Mouse (Mus musculus): ENCODE measurements at regions not wholly inside any gene's neighbourhood (a gene's known extent, or its start where the extent isn't known, plus 50 kb on each side); places are given as distances from the start of the nearest gene placed in this dataset.

DNA sequence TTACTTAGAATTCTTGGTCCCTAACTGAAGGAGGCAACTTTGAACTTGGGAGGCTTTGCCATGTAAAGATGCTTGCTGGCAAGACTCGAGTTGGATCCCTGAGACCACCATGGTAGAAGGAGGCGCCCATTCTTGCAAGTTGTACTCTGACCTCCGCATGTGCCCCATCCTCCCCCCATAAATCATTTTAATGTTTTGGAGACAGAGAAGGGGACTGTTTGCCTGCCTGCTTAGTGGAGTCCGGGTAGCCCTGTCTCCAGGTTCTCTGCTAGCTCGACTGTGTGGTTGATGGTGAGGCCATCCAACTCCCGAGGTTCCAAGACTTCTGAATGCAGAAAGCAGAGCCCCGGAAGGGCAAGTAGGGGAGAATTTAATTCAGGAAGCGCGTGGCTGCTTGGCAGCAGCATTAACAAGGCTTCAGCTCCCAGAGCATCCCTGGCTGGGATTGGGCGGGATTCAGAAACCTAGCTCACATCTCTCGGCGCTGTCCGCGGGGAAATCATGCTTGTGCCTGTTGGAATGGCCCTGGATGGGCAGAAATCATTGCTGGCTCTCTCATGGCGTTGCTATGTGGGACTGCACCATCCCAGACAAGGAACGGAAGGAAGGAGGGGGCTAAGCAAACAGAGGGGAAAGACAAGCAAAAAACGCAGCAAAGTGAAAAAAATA, 202.8 kb upstream of the Zfp64 start:
- Histone ChIP-seq H3K4me1 (peaks cover 21% of the 10 kb centered on the region), H3K9ac (no peak overlapping the region), H3K36me3 (no peaks in the 10 kb centered on the region), H3K27me3 (peaks cover 3% of the 10 kb centered on the region; the same call in 1 of the 2 replicates), H3K27ac (no peak overlapping the region), H3K9me3 (no peaks in the 10 kb centered on the region), H3K4me2 (replicated peaks) (no peak overlapping the region; the same call in 1 of the 2 replicates), H3K4me3 (no peak overlapping the region)
- no peak for ATAC-seq (ENCODE audit: insufficient number of reproducible peaks, insufficient read depth, low FRiP score, low TSS enrichment)
- WGBS: 56% methylated on average over 17 of the region's 17 CpGs

DNA sequence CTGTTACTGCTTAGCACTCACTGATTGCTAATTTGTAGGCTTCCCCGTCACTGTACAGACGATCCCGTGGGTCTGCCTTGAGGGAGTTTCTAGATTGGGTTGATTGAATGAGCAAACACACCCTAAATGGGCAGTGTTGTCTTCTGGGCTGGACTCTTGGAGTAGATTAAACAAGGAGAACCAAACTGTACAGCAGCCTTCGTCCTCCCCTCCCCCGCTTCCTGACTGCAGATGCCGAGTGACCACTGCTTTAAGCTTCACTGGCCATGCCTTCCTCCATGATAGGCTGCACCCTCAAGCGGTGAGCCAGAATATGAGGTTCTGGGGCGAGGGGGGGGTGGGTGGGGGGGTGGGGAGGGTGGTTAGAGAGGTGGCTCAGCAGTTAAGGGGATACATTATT, 201.5 kb upstream of the Zfp64 start:
- H3K9me3 ChIP-seq: no peaks in the 10 kb centered on the region
- no peak overlapping the region for H3K9ac ChIP-seq
- no peak for ATAC-seq (ENCODE audit: insufficient number of reproducible peaks, insufficient read depth, low FRiP score, low TSS enrichment)
- H3K4me2 ChIP-seq (replicated peaks): no peak overlapping the region
- no peak overlapping the region for H3K27ac ChIP-seq
- H3K27me3 ChIP-seq: peaks cover 3% of the 10 kb centered on the region; the same call in 1 of the 2 replicates
- H3K4me3 ChIP-seq: no peak overlapping the region
- H3K4me1 ChIP-seq: peaks cover 21% of the 10 kb centered on the region
- 41% methylated on average over 8 of the region's 8 CpGs for WGBS
- H3K36me3 ChIP-seq: no peaks in the 10 kb centered on the region

DNA sequence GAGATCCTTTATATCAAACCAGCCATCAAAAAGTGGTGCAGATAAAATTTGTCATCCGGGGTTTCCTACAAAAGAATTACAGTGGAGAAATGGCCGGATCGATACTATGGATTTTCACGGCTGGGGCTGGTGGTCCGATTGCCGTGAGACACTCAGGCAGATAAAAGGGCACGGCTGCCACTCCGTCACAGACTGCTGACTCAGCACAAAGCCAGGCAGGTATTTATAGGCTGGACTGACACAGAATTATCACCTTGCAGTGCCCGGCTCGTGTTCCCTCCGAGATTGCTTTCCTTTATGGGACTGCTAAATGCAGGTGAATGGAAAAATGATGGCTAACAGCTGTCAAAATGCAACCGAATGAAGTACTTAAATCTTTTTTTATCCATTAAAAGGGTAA, 199.5 kb upstream of the Zfp64 start:
- no peaks in the 10 kb centered on the region for H3K9me3 ChIP-seq
- no peak overlapping the region for H3K27ac ChIP-seq
- H3K4me1 ChIP-seq: peaks cover 21% of the 10 kb centered on the region
- ATAC-seq (ENCODE audit: insufficient number of reproducible peaks, insufficient read depth, low FRiP score, low TSS enrichment): no peak
- no peaks in the 10 kb centered on the region for H3K36me3 ChIP-seq
- no peak overlapping the region for H3K4me3 ChIP-seq
- peaks cover 3% of the 10 kb centered on the region; the same call in 1 of the 2 replicates for H3K27me3 ChIP-seq
- H3K4me2 ChIP-seq (replicated peaks): no peak overlapping the region
- 82% methylated on average over 12 of the region's 12 CpGs for WGBS
- H3K9ac ChIP-seq: no peak overlapping the region

DNA sequence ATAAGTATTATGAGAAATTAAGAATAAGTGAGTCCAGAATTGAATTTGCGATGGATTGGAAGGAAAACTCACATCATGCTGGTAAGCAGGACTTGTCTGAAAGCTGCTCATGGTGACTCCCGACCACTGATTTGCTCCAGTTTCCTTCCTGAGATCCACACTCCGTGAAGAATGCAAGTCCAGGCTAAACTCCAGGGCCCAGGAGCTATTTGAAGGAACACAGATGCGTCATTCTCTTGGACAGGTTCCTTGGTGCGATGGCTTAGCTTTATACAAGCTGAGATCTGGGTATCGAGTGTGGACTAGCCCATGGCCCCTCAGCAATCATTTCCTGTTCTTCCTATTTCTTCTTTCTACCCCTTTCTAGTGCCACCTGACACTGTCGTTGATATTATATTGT, 192.3 kb upstream of the Zfp64 start:
- Histone ChIP-seq H3K9me3 (no peaks in the 10 kb centered on the region), H3K27ac (no peak overlapping the region), H3K4me2 (replicated peaks) (no peak overlapping the region), H3K27me3 (no peaks in the 10 kb centered on the region), H3K36me3 (no peaks in the 10 kb centered on the region), H3K4me1 (no peaks in the 10 kb centered on the region), H3K9ac (no peak overlapping the region), H3K4me3 (no peak overlapping the region)
- 82% methylated on average over 7 of the region's 7 CpGs for WGBS
- no peak for ATAC-seq (ENCODE audit: insufficient number of reproducible peaks, insufficient read depth, low FRiP score, low TSS enrichment)

DNA sequence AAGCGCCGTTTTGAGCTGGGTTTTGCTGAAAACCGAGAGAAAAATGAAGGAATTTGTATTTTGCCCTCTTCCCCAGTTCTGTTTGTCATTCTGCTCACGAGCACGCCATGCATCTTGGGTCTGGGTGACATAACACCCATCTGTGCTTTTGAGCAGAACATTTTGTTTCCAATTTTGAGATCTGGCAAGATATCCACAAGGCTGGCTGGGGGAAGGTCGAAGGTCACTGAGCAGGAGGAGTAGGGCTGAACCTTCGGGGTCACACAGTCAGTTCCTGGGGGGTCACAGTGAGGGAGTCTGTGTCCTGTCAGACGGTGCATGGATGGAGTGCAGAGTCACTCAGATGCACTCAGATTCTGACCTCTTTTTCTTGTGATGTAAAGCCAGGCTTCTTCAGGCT, 186.8 kb upstream of the Zfp64 start:
- WGBS: 58% methylated on average over 8 of the region's 8 CpGs
- Histone ChIP-seq H3K4me3 (no peak overlapping the region), H3K4me1 (no peaks in the 10 kb centered on the region)

DNA sequence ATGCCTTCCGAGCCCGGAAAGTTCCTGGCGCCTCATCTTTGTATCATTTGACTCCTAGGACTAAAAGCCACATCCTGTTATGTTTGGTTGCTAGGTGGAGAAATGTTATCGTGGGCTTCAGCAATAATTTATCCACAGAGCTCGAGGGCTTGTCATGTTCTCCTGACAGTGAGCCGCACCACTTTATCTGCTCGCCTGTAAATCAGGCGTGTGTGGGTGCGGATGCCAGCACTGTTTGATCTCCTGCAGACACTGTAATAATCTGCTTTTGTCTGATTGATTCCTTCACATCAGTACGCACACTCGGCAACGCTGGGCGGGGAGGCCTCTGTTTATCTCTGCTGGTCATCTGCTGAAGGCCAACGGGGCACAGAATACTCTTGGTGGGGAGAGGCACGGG, 178.5 kb upstream of the Zfp64 start:
- Histone ChIP-seq H3K4me3 (no peak overlapping the region), H3K9me3 (no peaks in the 10 kb centered on the region), H3K4me1 (0 out of 2 replicates have a peak, but pooled peaks cover 6% of the 10 kb centered on the region), H3K4me2 (replicated peaks) (no peak overlapping the region), H3K27me3 (no peaks in the 10 kb centered on the region), H3K9ac (no peak overlapping the region), H3K36me3 (no peaks in the 10 kb centered on the region), H3K27ac (no peak overlapping the region)
- WGBS: 73% methylated on average over 15 of the region's 15 CpGs
- no peak for ATAC-seq (ENCODE audit: insufficient number of reproducible peaks, insufficient read depth, low FRiP score, low TSS enrichment)

More for the DNA sequence above, 186.8 kb upstream of the Zfp64 start:
- H3K36me3 ChIP-seq: no peaks in the 10 kb centered on the region
- H3K27ac ChIP-seq: no peak overlapping the region
- no peaks in the 10 kb centered on the region for H3K27me3 ChIP-seq
- no peak for ATAC-seq (ENCODE audit: insufficient number of reproducible peaks, insufficient read depth, low FRiP score, low TSS enrichment)
- H3K9me3 ChIP-seq: no peaks in the 10 kb centered on the region
- no peak overlapping the region for H3K9ac ChIP-seq
- no peak overlapping the region for H3K4me2 ChIP-seq (replicated peaks)

DNA sequence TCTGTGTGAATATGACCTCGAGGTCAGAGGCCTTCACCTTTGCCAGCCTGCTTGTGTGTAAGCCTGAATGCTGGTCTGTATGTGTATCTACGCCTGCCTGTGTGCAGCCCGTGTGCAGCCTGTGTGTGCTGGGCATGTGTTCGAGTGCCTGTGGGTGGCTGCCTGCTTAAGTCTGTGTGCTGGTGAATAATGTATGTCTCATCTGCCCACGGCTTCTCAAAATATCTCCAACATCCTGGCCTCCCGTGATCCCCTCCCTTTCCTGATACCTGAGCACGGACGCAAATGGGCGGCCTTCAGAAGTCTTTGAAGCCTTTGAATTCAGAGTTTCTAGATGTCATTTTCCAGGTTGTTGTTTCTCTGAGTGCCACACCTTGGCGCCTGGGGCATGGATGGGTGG, 170.1 kb upstream of the Zfp64 start:
- Histone ChIP-seq H3K27me3 (no peaks in the 10 kb centered on the region), H3K9ac (no peak overlapping the region), H3K9me3 (no peaks in the 10 kb centered on the region), H3K4me2 (replicated peaks) (no peak overlapping the region), H3K4me3 (no peak overlapping the region), H3K27ac (no peak overlapping the region), H3K36me3 (no peaks in the 10 kb centered on the region), H3K4me1 (no peaks in the 10 kb centered on the region)
- ATAC-seq (ENCODE audit: insufficient number of reproducible peaks, insufficient read depth, low FRiP score, low TSS enrichment): no peak
- 78% methylated on average over 10 of the region's 10 CpGs for WGBS

DNA sequence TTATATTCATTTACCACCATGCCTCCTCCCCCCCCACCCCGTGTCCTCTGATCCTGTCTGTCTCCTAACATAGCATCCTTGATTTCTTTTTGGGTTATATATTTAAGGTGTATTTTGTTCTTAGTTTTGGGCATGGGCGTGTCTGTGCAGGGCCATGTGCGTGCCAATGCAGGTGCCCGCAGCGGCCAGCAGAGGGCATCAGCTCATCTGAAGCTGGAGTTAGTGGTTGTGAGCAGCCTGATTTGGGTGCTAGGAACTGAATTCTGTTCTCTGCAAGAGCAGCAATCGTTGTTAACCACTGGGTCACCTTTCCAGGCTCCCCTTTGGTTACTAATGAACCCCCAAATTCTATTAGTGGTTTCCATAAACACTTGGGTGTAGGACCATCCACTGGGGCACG, 167.5 kb upstream of the Zfp64 start:
- no peaks in the 10 kb centered on the region for H3K4me1 ChIP-seq
- H3K27me3 ChIP-seq: no peaks in the 10 kb centered on the region
- no peaks in the 10 kb centered on the region for H3K36me3 ChIP-seq
- H3K9me3 ChIP-seq: no peaks in the 10 kb centered on the region
- H3K4me3 ChIP-seq: no peak overlapping the region
- no peak overlapping the region for H3K9ac ChIP-seq
- no peak overlapping the region for H3K27ac ChIP-seq
- H3K4me2 ChIP-seq (replicated peaks): no peak overlapping the region
- 92% methylated on average over 7 of the region's 7 CpGs for WGBS
- ATAC-seq (ENCODE audit: insufficient number of reproducible peaks, insufficient read depth, low FRiP score, low TSS enrichment): no peak

DNA sequence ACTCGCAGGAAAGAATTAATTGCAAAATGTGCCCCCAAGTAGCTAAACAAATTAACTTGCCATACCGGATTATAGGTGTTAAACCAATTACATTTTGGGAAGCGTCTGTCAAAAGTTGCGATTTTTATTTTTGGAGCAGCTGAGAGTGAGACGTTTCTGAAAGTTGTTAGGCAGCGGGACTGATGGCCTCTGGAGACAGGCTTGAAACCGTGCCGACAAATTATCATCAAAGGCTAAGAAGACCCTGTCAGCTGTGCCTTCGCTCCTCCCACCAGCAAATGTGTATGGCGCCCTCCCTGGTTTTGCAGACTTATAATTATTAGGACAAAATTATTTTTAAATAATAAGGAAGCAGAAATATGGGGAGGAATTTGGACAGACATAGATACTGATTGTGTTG, 161.5 kb upstream of the Zfp64 start:
- 48% methylated on average over 10 of the region's 10 CpGs for WGBS

DNA sequence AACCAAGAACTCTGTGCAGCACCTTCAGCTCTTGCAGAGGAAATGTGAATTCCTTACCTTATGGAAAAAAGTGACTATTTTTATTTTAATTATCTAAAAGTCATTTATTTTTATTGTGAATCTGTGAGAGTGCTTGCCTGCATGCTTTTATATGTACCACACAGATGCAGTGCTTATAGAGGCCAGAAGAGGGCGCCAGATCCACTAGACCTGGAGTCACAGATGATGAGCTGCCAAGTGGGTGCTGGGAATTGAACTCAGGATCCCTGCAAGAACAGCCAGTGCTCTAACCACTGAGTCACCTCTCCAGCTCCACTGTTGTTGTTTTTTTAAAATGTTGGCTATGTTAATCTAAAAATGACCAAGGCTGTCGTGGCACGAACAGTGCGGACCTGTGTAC, 153.7 kb upstream of the Zfp64 start:
- Histone ChIP-seq H3K4me2 (replicated peaks) (no peak overlapping the region), H3K36me3 (no peaks in the 10 kb centered on the region), H3K4me1 (no peaks in the 10 kb centered on the region), H3K9ac (no peak overlapping the region), H3K9me3 (no peaks in the 10 kb centered on the region), H3K27me3 (no peaks in the 10 kb centered on the region), H3K4me3 (no peak overlapping the region), H3K27ac (no peak overlapping the region)
- WGBS: 85% methylated on average over 4 of the region's 4 CpGs
- ATAC-seq (ENCODE audit: insufficient number of reproducible peaks, insufficient read depth, low FRiP score, low TSS enrichment): no peak

More for the DNA sequence above, 161.5 kb upstream of the Zfp64 start:
- Histone ChIP-seq H3K4me2 (replicated peaks) (no peak overlapping the region), H3K9ac (no peak overlapping the region), H3K27me3 (no peaks in the 10 kb centered on the region), H3K36me3 (no peaks in the 10 kb centered on the region), H3K4me3 (no peak overlapping the region), H3K27ac (no peak overlapping the region), H3K9me3 (no peaks in the 10 kb centered on the region), H3K4me1 (no peaks in the 10 kb centered on the region)
- no peak for ATAC-seq (ENCODE audit: insufficient number of reproducible peaks, insufficient read depth, low FRiP score, low TSS enrichment)

DNA sequence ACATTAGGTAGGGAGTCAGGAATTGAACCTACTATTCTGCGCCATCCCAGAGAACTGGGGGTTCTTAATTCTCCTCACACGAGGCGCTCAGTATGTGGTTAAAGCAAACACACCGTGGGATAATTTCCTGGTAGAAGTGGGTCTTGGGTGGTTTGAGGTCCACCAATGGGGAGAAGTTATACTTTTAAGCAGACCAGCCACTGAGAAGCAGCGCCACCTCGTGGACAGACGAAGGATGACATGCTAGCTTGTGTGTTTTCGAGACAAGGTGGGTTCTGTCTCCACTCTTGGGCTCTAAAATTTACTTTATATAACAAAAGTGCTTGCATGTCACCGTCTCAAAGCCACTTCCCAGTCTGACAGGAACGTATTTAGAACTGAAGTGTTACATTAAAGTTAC, 152.7 kb upstream of the Zfp64 start:
- ATAC-seq (ENCODE audit: insufficient number of reproducible peaks, insufficient read depth, low FRiP score, low TSS enrichment): no peak
- Histone ChIP-seq H3K4me1 (no peaks in the 10 kb centered on the region), H3K9me3 (no peaks in the 10 kb centered on the region), H3K4me2 (replicated peaks) (no peak overlapping the region), H3K4me3 (no peak overlapping the region), H3K27ac (no peak overlapping the region), H3K27me3 (no peaks in the 10 kb centered on the region), H3K36me3 (no peaks in the 10 kb centered on the region), H3K9ac (no peak overlapping the region)
- WGBS: 40% methylated on average over 10 of the region's 10 CpGs

DNA sequence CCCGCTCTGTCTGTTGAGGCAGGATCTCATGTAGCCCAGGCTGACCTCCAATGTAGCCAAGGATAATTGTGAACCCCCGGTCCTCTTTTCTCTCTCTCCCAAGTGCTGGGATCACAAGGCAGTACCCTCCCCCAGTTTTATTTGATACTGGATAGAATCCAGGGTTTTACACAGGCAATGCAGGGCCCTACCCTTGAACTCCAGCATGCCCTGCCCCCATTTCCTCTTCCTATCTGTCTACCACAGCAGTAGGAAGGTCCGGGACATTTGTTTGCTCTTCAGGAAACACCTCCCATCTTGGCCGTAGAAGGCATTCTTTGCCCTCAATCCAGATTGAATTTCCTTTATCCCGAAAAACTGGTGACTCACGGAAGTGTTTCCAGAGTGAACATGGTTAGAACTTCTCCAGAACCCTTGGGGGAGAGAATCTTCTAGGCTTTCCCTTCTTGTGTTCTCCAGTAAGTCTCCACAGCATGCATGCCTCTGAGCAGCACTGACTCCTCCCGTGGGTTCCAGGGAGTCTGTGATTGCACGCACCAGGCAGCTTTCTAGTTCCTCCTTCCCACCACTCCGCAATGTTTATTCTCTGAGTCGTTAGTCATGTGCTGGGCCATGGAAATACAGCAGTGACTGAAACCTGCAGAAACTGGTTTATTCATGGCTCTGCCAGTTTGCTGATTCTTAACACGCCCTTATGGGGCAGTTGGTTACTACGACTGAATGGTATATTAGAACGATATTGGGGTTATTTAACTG, 146.3 kb upstream of the Zfp64 start:
- H3K4me3 ChIP-seq: no peak overlapping the region
- H3K9me3 ChIP-seq: peaks cover 9% of the 10 kb centered on the region
- 91% methylated on average over 13 of the region's 13 CpGs for WGBS
- H3K9ac ChIP-seq: no peak overlapping the region
- H3K27me3 ChIP-seq: no peaks in the 10 kb centered on the region
- no peak overlapping the region for H3K27ac ChIP-seq
- no peak for ATAC-seq (ENCODE audit: insufficient number of reproducible peaks, insufficient read depth, low FRiP score, low TSS enrichment)
- H3K36me3 ChIP-seq: no peaks in the 10 kb centered on the region
- H3K4me2 ChIP-seq (replicated peaks): no peak overlapping the region
- H3K4me1 ChIP-seq: no peaks in the 10 kb centered on the region
